Mouse (Mus musculus) heart, postnatal 0 days (tissue): Measurements from ENCODE around the gene Cacna1e.

Experiments
- CTCF ChIP-seq: IDR thresholded peaks from 2 replicates; pipeline ENCODE4 v1.5.1; 2016; ENCODE audit warnings: antibody characterized with exemption, control low read depth, low read depth
- EP300 ChIP-seq: IDR thresholded peaks from 2 replicates; pipeline ENCODE4 v1.6.1; 2016; ENCODE audit warnings: antibody characterized with exemption, low read depth

DNA sequence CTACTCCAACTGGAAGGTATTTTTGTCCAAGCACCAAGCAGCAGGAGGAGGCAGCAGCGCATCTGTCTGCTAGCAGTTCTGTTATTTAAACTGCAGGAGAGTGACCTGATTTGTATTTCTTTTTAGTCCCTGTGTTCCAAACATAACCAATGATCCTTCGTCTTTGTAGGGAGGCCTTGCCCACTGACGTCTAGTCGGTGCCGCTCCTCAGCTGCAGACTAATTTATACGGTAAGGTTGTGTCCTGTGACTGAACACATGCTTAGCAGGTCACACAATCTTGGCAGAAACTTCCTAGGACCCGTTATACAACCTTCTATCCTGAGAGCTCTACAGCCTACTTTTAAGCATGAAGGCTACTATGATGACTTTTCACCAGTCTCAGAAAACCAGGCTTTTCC is 424.2 kb downstream of the Cacna1e start:
- no peak for TF ChIP-seq EP300
- no peak for TF ChIP-seq CTCF
